Mouse (Mus musculus) stomach, embryonic 16.5 days (tissue): ENCODE measurements around the gene Magoh. TPM values are rescaled to one million over a fixed set of nuclear protein-coding genes. Genes with fewer than 3 reads are reported as not detected.
A peak's percentile ranks its signal among the peaks of the same experiment; 100 is the strongest.

Source experiments
- ATAC-seq: fragments of 200-750 bp; cut with Nextera tagmentation; 2 replicates; pipeline ENCODE4 v1.8.0; 2017; ENCODE audit warnings: moderate number of reproducible peaks, moderate TSS enrichment; ENCODE audit not compliant: insufficient read depth, low FRiP score
- H3K27ac ChIP-seq: fragments of 300-500 bp; sonication (generic); 2 replicates; pipeline ENCODE4 v1.5.1; 2014; ENCODE audit warnings: low read length
- H3K27me3 ChIP-seq: fragments of 300-500 bp; sonication (generic); 2 replicates; pipeline ENCODE4 v1.6.1; 2014; ENCODE audit warnings: low read length, control low read depth, mixed read lengths; ENCODE audit not compliant: control insufficient read depth, insufficient read depth
- H3K36me3 ChIP-seq: fragments of 300-500 bp; sonication (generic); 2 replicates; pipeline ENCODE4 v1.6.1; 2014; ENCODE audit warnings: low read length; ENCODE audit not compliant: control insufficient read depth, insufficient read depth
- H3K4me1 ChIP-seq: fragments of 300-500 bp; sonication (generic); 2 replicates; pipeline ENCODE4 v1.6.1; 2014; ENCODE audit warnings: low read length, control low read depth, mixed read lengths; ENCODE audit not compliant: control insufficient read depth, insufficient read depth
- H3K4me2 ChIP-seq: fragments of 300-500 bp; sonication (generic); 2 replicates; pipeline ENCODE4 v1.6.1; 2014; ENCODE audit warnings: low read depth, low read length, mixed read lengths
- H3K4me3 ChIP-seq: fragments of 300-500 bp; sonication (generic); replicated peaks from 2 replicates; pipeline ENCODE4 v1.5.1; 2014; ENCODE audit warnings: mild to moderate bottlenecking, low read length
- H3K9ac ChIP-seq: fragments of 300-500 bp; sonication (generic); 2 replicates; pipeline ENCODE4 v1.6.1; 2014; ENCODE audit warnings: low read length
- H3K9me3 ChIP-seq: fragments of 300-500 bp; sonication (generic); replicated peaks from 2 replicates; pipeline ENCODE4 v1.6.1; 2016; ENCODE audit warnings: low read length, control low read depth; ENCODE audit not compliant: control insufficient read depth
- WGBS: fragments of 180-500 bp; shearing (Covaris S2); extraction: QIAGEN DNeasy Blood & Tissue Kit; methylation state at CpG from one replicate; pipeline ENCODE4 v1.1.7; 2014; 5-methylcytosine and 5-hydroxymethylcytosine counted together
- polyA plus RNA-seq: library from polyadenylated mRNA; unstranded; fragments of >200 nt; fragmentation: Nextera tagmentation; extraction: Ambion mirVana; gene quantifications from 2 replicates; pipeline ENCODE4 v1.2.1, GENCODE M21; 2015

The Magoh gene
- polyA plus RNA-seq, 1 experiment from 2014 or later = 154 TPM

DNA sequence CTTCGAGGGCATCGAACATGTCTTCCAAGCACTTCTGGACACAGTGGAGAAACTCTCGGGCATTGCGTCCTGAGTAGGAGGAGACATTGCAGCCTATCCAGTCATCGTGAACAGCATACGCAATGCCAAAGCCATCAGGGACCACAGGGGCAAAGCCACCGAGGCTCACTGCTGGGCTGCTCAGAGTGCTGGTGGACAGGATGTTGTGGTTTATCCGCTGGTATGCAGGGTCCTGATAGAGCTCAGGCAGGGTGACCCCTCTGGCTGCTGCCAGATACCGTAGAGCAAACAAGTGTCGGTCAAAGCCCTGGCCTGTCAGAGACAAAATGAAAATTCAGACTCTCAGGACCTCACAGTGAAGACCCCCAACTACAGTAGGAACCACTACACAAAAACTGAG lies 24.7 kb downstream of the Magoh start:
- no peak overlapping the region for H3K27ac ChIP-seq
- no peaks in the 10 kb centered on the region for H3K27me3 ChIP-seq
- H3K9me3 ChIP-seq = no peaks in the 10 kb centered on the region
- no peak overlapping the region for H3K4me2 ChIP-seq
- no peak for ATAC-seq
- peaks cover 20% of the 10 kb centered on the region; the same call in 1 of the 2 replicates for H3K36me3 ChIP-seq
- H3K9ac ChIP-seq = no peak overlapping the region
- 81% methylated on average over 10 of the region's 10 CpGs for WGBS
- H3K4me1 ChIP-seq = no peaks in the 10 kb centered on the region
- no peak overlapping the region for H3K4me3 ChIP-seq

- WGBS = 93% methylated on average over 9 of the region's 9 CpGs
- Histone ChIP-seq H3K4me3 (no peak overlapping the region), H3K9ac (no peak overlapping the region), H3K4me2 (no peak overlapping the region), H3K27me3 (no peaks in the 10 kb centered on the region), H3K36me3 (peaks cover 22% of the 10 kb centered on the region; the same call in 1 of the 2 replicates), H3K27ac (no peak overlapping the region), H3K9me3 (no peaks in the 10 kb centered on the region), H3K4me1 (no peaks in the 10 kb centered on the region)
- ATAC-seq = no peak
These were observed 27.0 kb downstream of the Magoh start for GRCm38 (mm10) chr4:107906561-107906960.

- no peak overlapping the region for H3K9ac ChIP-seq
- H3K36me3 ChIP-seq = peaks cover 32% of the 10 kb centered on the region
- H3K9me3 ChIP-seq = no peaks in the 10 kb centered on the region
- no peaks in the 10 kb centered on the region for H3K4me1 ChIP-seq
- no peak overlapping the region for H3K27ac ChIP-seq
- H3K27me3 ChIP-seq = no peaks in the 10 kb centered on the region
- no peak for ATAC-seq
- H3K4me3 ChIP-seq = no peak overlapping the region
- no peak overlapping the region for H3K4me2 ChIP-seq
- WGBS = 87% methylated on average over 4 of the region's 4 CpGs
These were observed 30.5 kb downstream of the Magoh start for GRCm38 (mm10) chr4:107910020-107910419.

GRCm38 (mm10) chr4:107920336-107920735 lies 40.8 kb downstream of the Magoh start:
- Histone ChIP-seq H3K4me1 (peaks cover 21% of the 10 kb centered on the region), H3K4me2 (no peak overlapping the region), H3K36me3 (no peaks in the 10 kb centered on the region), H3K4me3 (no peak overlapping the region), H3K9me3 (no peaks in the 10 kb centered on the region), H3K27me3 (no peaks in the 10 kb centered on the region), H3K9ac (no peak overlapping the region), H3K27ac (no peak overlapping the region)
- ATAC-seq = no peak
- 75% methylated on average over 2 of the region's 2 CpGs for WGBS

- H3K36me3 ChIP-seq = no peaks in the 10 kb centered on the region
- no peaks in the 10 kb centered on the region for H3K9me3 ChIP-seq
- no peak for ATAC-seq
- 0 out of 2 replicates have a peak overlapping the region, but pooled peaks have one; percentile 3 for H3K9ac ChIP-seq
- no peak overlapping the region for H3K4me3 ChIP-seq
- H3K4me2 ChIP-seq = peak overlapping the region; percentile 74; the same call in 1 of the 2 replicates
- 54% methylated on average over 8 of the region's 8 CpGs for WGBS
- peaks cover 21% of the 10 kb centered on the region for H3K4me1 ChIP-seq
- H3K27ac ChIP-seq = peak overlapping the region; percentile 32; the same call in 1 of the 2 replicates
- H3K27me3 ChIP-seq = no peaks in the 10 kb centered on the region
These were observed 41.7 kb downstream of the Magoh start for GRCm38 (mm10) chr4:107921152-107921695.

- H3K4me2 ChIP-seq = peak overlapping the region; percentile 74
- no peaks in the 10 kb centered on the region for H3K9me3 ChIP-seq
- H3K4me3 ChIP-seq = peak overlapping the region; percentile 88
- H3K27ac ChIP-seq = peak overlapping the region; percentile 83
- no peaks in the 10 kb centered on the region for H3K36me3 ChIP-seq
- H3K9ac ChIP-seq = peak overlapping the region; percentile 95
- H3K4me1 ChIP-seq = peaks cover 21% of the 10 kb centered on the region
- WGBS = 52% methylated on average over 4 of the region's 4 CpGs
- ATAC-seq = peak; percentile 45
- no peaks in the 10 kb centered on the region for H3K27me3 ChIP-seq
These were observed 42.4 kb downstream of the Magoh start for GRCm38 (mm10) chr4:107921952-107922351.

DNA sequence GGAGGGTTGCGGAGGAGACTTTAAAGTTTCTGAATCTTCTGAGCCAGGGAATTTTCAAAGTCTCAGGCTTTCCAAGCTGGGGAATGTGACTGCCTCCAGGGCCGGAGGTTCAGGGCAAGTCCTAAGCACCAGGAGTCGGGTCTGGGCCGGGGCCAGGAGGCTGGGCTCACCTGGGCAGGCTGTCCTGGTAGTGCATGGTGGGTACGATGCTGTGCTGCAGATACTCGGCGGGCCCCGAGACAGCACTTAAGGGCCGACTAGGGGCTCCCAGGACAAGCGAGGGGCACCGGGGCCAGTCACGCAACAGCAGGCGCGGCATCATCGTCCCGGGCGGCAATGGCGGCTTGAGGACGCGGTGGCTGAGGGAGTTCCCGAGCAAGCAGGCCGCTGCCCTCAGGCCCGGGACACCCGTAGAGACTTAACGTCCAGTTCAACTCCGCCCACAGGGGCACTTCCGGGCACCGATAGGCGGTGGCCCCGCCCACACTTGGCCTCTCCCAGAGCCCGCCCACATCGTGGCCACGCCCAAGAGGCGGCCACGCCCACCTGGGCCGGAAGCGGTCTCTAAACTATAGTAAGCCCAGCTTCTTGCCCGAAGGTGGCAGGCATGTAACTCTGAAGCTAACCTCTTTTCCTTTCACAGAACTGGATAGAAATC lies 43.7 kb downstream of the Magoh start, which contains the start of gene Cpt2:
Gene Cpt2 (minus strand): TSS at position 466 of the 658 bp plus-strand sequence.
- under 1% methylated on average over 38 of the region's 38 CpGs for WGBS

GRCm38 (mm10) chr4:107923803-107924194 lies 44.2 kb downstream of the Magoh start:
- Histone ChIP-seq H3K9me3 (no peaks in the 10 kb centered on the region), H3K9ac (peak overlapping the region; percentile 95; the same call in 1 of the 2 replicates), H3K36me3 (no peaks in the 10 kb centered on the region), H3K4me1 (peaks cover 21% of the 10 kb centered on the region), H3K4me3 (peak overlapping the region; percentile 88), H3K27me3 (no peaks in the 10 kb centered on the region), H3K4me2 (peak overlapping the region; percentile 74), H3K27ac (peak overlapping the region; percentile 83)
- no peak for ATAC-seq
- 36% methylated on average over 7 of the region's 7 CpGs for WGBS

More for the DNA sequence above, 43.7 kb downstream of the Magoh start, which contains the start of gene Cpt2:
- H3K4me3 ChIP-seq = peak within 1 kb of the TSS; percentile 88
- H3K4me2 ChIP-seq = peak within 1 kb of the TSS; percentile 74
- peak within 1 kb of the TSS; percentile 95 for H3K9ac ChIP-seq
- peak; percentile 96 for ATAC-seq
- no peaks in the 10 kb centered on the region for H3K27me3 ChIP-seq
- no peaks in the 10 kb centered on the region for H3K36me3 ChIP-seq
- H3K9me3 ChIP-seq = no peaks in the 10 kb centered on the region
- peaks cover 21% of the 10 kb centered on the region for H3K4me1 ChIP-seq
- peak within 1 kb of the TSS; percentile 83 for H3K27ac ChIP-seq

DNA sequence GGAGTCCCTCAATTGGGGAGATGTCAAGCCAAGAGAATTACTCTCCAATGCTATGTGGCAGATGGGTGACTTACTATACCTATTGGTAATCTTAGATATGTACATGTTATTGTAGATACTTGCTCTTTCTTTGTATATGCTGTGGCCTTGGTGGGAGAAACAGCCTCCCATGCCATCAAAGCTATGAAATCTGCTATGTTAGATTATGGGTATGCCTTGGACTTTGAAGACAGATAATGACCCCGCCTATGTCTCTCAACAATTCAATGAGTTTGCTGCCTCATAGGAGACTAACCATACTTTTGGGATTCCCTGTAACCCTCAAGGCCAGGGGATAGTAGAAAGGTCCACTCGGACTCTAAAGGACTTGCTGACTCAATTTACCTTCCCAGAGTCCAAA lies 48.7 kb downstream of the Magoh start:
- no peaks in the 10 kb centered on the region for H3K27me3 ChIP-seq
- no peak overlapping the region for H3K4me3 ChIP-seq

More for the DNA sequence above, 48.7 kb downstream of the Magoh start:
- no peaks in the 10 kb centered on the region for H3K4me1 ChIP-seq
- no peaks in the 10 kb centered on the region for H3K36me3 ChIP-seq
- WGBS = 55% methylated on average over 2 of the region's 2 CpGs
- H3K4me2 ChIP-seq = no peak overlapping the region
- H3K9ac ChIP-seq = no peak overlapping the region
- ATAC-seq = no peak
- H3K9me3 ChIP-seq = no peaks in the 10 kb centered on the region
- H3K27ac ChIP-seq = no peak overlapping the region
